Mouse (Mus musculus) liver, postnatal 0 days (tissue): ENCODE measurements around the gene Inpp5a.

Source experiments
- CTCF ChIP-seq: sonication (generic); IDR thresholded peaks from 2 replicates; pipeline ENCODE4 v1.5.1; 2016; ENCODE audit warnings: antibody characterized with exemption, low read depth
- EP300 ChIP-seq: IDR thresholded peaks from 2 replicates; pipeline ENCODE4 v1.6.1; 2016; ENCODE audit warnings: antibody characterized with exemption, low read depth, mild to moderate bottlenecking

DNA sequence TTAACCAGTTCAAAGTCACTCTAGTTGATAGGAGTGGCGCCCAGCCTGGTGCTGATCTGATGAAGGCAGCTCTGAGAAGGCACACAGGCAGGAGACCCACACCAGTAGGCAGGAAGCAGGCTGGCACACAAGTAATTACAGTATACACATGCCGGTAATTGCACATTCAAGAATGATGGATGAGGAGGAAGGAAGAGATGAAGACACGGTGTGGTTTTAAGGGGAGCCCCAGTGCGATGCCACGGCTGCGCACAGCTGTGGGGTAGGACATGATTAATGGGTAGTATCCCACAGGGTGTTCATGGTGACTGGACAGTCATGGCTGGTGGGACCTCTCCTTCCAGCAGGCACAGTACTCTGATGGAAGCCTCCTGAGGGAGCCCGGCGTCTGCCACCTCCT, 177.6 kb downstream of the Inpp5a start:
- TF ChIP-seq CTCF, result no peak
- TF ChIP-seq EP300, result no peak
